Mouse (Mus musculus) lung, postnatal 4 days (tissue): ENCODE results near the gene Rilpl1.
"Not testable (repeated sequence)": the region's sequence is repeated elsewhere in the genome, so short reads cannot be mapped to it uniquely, and the experiment has no call there.

Experiments used
- DNase-seq, 2 experiments: peaks; one replicate each; pipeline ENCODE4 v3.0.0; 2021

The Rilpl1 gene

DNA sequence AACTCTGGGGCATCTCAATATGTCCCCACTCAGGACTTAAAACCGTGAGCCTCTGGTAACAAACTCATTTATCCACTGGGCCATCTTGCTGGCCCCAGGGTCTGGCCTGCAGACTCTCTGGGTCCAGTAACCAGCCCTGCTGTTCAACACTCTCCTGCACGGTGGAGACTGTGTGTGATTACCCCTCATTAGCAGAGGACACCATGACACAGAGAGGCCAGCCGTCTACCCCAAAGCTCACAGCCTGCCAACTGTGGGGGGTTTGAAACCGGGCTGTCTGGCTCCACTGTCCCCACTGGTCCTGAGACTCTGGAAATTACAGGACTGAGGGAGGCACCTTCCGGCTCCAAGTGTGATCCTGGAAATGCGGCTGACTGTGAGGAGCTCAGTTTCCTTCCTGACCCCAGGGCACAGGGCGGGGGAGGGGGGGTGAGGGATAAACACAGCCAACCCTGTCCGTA lies 2.0 kb downstream of the Rilpl1 start:
- peak; percentile 55 to 62 for DNase-seq

DNA sequence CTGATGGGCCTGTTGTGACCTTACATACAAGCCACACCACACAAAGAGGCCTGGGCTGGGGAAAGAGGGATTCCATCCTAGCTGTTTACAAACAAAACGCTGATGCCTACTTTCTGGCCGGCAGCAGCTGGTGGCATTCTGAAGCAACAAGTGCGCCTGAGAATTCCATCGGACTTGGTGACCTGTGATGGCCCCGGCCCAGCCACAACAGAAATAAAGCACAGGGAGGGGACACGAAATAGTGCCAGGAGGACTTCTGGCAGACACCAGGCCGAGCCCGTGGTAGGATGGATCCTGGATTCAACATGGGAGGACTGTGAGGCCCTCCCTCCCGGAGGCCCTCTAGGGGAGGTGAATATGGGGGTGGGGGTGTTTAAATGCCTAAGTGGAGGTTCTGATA lies 2.4 kb downstream of the Rilpl1 start:
- DNase-seq, result peak; percentile 18 to 72

DNA sequence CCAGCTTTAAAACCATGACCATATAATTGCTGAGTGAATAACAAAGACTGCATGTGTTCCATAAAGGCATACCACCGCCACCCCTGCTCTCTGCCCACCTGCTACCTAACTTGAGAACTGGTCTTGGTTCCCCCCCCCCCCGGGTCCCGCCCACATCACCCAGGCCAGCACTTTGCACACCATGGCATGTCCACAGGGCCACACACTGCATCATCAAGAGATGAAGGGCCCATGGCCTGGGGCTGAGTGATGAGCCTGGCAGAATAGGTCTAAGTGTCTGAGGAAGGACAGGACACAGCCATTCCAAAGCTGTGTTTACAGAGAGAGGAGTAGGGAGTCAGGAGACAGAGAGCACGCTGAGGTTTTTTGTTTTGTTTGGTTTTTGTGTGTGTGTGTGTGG lies 2.8 kb downstream of the Rilpl1 start:
- DNase-seq, result no peak

DNA sequence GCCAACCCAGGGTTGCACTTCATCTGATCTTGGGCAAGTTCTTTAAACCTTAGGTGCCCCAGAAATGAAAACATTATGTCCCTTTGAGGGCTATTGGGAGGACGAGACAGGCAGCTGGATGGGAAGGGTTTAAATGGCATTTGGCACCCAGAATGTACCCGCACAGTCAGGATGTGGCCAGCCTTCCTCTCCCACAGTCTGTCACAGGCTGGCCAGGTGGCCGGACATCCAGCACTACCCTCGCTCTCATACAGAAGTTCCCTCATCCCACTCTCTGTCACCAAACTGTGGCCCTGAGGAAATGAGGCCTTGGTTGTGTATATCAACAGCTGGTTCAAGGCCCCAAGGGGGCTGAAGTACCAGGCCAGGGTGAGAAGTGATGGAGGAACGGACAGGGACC lies 6.2 kb downstream of the Rilpl1 start:
- DNase-seq, result peak in 1 of 2 experiments; percentile 12

DNA sequence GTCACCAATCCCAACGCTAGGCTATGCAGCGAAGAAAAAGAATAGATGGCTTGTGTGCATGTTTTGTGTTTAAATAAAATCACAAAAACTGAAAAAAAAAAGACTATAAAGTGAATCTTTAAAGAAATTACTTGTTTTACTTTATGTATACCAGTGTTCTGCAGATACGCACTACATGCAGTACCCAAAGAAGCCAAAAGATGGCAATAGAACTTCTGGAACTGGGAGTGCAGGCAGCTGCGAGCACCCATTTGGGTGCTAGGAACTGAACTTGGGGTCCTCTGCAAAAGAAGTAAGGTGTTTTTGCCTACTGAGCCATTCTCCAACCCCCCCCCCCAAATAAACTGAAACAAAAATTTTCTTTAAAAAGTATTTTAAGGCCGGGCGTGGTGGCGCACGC lies 8.2 kb downstream of the Rilpl1 start:
- DNase-seq, result no peak

DNA sequence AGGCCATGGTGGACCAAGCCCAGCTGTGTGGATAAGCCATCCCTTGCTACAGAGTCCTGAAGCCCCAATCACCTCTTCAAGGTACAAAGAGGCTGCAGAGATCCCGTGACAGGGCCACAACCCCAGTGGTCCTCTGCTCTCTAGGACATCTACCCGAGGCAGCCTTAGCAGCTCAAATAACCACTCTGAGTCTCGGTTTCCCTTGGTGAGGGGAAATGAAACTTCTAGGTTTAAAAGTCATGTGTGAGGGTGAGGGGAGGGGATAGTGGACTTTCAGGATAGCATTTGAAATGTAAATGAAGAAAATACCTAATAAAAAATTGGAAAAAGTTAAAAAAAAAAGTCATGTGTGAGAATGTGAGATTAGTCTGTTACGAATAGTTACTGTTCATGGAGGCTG lies 9.6 kb downstream of the Rilpl1 start:
- no peak for DNase-seq

DNA sequence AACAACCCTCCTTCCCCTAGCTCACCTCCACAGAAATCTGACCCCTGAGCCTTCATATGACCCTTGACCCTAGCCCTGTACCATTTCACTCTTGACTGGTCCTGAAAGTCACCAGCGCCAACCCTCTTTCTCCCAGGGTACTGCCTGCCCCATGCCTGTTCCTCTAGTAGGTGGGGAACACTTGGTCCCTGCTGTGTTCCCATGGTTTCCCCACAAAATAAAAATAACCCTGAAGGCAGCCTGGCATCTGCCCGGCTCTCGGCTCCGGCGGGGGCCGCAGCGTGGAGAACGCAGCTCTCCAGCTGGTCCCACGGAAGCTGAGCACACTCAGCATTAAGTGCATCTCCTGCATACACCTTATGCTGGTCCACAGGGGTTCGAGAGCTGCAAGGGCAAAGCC lies 12.5 kb downstream of the Rilpl1 start:
- peak in 1 of 2 experiments; percentile 14 for DNase-seq

DNA sequence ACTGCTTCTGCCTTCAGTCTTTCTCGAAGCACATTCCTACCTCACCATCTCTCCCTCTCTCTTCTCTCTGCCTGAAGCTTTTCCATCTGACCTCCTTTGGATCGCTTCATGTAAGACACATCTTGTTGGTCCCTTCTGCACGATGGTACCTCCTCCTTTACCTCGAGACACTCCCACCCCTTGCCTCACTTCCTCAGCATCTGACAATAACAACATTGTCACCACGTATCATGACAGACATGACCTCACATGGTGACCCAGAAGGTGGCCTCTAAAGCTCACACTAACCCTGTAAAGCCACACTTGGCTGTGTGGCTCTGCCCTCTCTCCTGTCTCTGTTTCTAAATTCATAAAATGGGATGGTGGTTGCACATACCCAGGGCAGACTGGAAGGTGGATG lies 15.4 kb downstream of the Rilpl1 start:
- no peak for DNase-seq

DNA sequence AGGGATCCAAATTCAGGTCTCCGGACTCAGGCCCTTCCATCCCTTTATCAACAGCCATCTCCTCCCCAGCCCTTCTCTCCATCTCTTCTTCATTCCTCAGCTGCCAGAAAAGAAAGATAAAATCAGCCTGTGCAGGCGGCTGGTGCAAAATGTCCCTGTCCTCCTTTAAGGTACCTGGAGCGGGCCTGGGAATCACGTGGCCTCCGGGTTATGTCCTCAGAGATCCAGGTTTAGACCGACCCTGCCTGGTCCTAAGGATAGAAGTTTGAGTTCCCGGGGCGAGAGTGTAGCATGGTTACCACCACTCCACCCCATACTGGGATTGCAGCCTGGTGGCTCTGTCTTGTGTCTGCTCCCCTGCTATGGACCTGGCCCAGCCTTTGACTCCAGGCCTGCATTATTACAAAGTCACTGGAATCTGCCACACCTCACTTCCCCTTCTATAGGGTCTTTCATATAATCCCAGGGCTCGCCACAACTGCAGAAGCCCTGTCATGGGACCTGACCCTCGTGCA lies 20.6 kb downstream of the Rilpl1 start:
- DNase-seq, result no peak

DNA sequence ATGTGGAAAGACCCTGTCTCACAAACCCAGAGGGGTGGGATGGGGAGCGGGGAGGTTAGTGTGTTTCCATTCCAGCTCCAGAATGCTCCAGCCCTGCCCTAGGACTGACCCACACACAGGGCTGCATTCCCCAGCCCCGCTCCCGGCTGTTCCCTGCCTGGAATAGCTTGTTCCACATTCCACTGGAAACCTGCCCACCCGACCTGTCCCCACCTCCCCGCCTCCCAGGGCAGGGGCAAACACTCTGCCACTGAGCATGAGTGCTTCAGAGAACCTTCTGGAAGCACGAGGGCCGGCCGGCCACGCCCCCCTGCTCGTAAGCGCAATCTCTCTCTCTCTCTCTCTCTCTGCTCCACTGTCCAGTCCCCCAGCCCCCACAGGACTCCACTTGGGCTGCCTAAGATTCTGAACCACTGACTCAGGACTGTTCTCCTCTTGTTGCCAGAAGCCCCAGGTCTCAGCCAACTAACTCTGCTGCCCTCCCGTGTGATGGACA lies 21.4 kb downstream of the Rilpl1 start:
- DNase-seq, result peak; percentile 85 to 93

DNA sequence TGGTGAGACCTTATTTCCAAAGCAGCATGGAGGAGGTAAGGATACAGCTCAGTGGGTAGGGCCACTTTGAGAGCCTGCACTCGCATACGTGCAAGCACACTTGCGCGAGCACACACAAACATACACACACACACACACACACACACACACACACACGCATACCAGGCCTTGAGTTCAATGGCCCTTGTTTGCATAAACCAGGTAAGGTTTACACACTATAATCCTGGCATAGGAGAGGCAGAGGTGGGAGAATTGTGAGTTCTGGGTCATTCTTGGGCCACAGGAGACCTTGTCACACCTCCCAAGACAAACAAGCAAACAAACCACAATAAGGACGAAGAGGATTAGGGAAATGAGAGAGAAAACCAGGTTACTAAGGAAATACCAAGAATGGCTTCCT lies 22.0 kb downstream of the Rilpl1 start:
- DNase-seq, result peak; percentile 20 to 47

DNA sequence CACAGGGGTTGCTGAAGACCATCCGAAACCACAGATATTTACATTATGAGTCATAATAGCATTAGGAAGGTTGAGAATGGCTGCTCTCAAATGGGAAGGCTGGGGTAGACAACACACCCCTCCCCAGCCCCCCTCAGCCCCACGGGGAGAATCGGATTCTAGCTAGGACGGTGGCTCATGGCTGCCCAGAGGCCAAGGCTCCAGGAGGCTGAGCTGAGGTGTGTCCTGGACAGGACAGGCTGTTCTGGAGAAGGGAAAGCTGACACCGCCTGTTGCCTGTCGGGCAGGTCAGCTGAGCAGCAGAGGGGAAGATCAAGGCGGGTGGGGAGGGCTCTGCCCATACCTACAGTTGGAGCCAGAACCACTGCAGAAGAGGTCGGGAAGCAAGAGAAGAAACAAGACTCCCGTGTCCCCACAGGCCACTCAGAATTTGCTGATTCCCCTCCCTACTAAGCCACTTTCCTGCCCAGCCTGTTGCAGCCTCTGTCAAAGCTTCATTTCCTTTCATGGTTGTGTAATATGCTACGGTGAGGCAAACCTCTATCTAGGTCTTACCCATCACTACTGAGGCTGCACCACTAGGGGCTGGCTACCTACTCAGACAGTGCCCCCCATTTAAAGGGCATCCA lies 24.3 kb downstream of the Rilpl1 start:
- DNase-seq, result peak; percentile 20 to 53

DNA sequence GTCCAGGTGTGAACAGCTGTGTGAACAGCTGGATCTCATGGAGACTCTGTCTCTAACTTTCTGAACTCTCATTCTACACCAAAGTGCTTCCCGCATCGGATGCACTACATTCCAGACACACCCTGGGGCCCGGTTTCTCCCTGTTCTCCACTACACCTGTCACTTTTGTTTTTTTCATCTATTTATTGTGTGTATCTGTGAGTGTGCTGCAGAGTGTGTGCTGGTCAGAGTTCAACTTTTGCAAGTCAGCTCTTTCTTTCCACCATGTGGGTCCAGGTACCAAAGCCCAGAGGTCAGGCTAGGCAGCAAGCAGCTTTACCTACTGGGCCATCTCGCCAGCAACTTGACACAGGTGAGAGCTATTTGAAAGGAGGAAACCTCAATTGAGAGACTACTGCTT lies 26.0 kb downstream of the Rilpl1 start:
- DNase-seq, result no peak

DNA sequence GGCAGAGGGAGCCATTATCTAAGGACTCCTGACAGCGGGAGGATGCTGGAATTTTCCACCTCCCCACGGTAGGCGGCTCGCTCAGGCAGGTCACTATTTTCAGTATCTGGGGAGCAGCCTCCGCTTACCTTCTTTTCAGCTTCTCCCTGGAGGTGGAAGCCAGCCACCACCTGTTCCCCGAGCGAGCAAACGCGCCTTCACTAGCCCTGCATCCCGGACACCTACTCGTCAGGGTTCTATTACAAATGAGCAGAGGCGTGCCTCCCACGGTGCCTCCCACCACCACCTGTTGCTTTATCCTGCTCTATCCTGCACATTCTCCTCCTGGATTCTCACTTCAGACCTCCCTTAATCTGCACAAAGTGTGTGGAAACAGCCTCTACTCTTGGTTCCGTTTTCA lies 27.4 kb downstream of the Rilpl1 start:
- DNase-seq, result no peak

DNA sequence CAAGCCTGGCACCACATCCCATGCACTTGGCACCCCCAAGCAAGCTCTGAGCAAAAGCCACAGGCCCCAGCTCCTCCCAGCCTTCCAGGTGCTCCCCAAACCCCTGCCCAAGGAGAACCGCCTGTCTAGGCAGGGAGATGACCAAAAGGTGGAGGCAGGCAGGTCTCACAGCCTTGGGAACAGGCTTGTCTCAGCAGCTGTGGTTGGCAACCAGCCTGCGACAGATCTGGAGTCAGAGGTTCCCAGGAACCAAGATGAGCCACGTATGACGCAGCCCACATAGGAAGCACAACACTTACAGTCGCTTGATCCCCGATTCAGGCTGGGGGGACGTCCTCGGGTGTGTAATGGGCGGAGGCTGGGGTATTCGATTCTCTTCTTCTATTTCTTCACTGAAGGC lies 29.6 kb downstream of the Rilpl1 start:
- DNase-seq, result no peak

DNA sequence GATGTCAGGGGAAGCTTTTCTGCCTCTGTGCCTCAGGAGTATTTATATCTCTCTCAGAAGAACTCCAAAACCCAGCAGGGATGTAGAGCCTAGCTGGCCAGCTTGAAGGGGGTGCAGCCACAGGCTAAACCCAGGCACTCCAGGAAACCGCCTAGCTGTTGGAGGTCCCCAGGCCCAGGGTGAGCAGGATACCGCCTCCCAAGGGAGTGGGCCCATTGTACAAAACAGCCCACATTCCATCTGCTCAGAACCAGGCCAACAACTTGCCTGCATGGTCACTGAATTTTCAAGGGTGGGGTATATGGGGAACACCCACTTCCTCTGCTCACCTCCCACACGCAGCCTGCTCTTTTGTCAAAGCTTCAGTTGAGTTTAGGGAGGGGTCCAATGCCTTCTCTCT lies 30.6 kb downstream of the Rilpl1 start:
- DNase-seq, result no peak

DNA sequence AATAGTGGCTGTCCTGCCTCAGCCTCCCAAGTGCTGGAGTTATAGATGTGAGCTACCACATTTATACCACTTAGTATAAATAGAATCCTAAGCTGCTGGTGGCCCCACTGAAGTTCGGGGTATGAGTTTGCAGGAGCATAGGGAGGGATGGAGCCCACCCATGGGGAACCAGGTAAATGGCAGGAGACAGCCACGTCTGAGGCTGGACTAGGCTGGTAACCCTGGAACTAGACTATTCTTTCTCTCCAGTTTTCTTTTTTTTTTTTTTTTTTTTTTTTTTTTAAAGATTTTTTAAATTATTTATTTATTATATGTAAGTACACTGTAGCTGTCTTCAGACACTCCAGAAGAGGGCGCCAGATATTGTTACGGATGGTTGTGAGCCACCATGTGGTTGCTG lies 31.2 kb downstream of the Rilpl1 start:
- not testable (repeated sequence) for DNase-seq

DNA sequence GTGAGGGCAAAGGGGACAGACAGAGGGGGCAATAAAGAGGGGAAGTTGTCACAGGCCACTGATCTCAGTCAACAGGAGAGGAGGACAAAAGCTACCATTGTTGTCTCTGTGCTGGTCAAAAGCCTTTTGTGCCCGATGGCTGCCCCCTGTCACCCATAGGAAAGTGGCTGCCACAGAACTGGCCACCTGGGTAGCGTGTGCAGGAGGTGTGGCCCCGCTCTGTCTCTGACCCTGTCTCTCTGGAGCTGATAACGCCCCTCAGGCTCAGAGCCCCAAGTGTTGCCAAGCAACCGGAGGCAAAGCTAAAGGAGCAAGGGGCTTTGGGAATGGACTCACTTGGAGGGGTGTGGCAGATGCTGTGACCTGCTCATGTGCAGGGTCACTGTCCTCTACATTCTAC lies 32.2 kb downstream of the Rilpl1 start:
- DNase-seq, result no peak

DNA sequence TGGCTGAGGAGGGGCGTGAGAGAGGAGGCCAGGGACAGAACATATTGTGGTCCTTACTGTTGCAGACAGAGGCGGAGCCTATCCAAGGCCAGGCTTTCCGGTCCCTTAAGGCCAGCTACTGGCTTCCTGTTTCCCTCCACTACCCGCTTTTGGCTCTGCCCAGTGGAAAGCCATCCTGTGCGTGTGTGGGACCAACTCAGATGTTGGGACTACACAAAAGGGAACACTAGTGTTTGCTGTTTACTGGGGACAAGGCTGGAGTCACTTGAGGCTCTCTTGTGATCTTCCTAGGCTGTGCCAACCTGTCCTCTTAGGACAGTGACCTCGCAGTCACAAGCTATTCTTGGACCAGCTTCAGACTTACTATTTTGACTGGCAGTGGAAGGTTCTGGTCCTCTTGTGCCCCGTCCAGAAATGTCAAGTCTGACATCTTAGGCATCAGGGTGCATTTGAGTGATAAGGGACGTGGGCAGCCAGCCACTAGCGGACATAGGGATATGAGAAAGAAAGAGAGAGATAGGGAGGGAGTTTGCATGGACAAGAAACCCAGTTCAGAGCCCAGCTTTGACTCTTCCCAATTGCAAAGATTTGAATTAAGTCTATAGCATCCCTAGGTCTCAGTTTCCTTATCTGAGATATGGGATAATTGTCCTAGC lies 32.8 kb downstream of the Rilpl1 start:
- peak; percentile 68 to 78 for DNase-seq

DNA sequence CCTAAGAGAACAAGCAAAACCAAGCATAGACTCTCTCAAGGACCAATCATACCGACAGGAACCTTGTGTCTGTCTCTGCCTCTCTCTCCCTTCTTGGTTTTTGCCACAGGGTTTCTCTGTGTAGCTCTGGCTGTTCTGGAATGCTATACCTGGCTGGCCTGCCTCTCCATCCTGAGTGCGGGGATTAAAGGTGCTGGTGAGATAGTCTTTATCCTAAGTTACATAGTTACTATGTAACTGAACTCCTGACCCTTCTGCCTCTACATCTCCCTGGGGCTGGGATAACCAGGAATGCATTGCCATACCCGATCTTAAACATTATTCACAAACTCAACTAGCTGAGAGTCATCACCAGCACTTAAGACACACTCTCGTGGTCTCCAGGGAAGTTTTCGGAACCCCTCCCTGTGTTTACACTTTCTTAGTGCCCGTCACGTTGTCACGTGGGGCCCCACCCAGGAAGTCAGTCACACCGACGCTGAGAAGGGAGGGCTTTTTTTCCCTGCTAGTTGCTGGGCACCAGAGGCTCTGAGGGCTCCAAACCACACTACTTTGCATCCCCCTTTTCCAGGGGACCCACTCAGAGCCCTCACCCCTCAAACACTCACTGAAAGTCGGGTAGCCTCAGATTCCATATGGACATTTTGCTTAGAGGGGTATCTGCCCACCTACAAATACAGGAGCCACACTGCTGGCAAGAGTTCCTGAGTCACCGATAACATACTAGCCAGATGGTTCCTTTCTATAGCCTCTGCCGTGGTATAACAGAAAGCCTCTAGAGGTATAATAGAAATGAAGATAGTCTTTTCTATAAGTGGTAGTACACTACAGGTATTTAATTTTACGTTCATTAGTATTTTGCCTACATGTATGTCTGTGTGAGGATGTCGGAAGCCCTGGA lies 34.3 kb downstream of the Rilpl1 start:
- DNase-seq, result peak; percentile 39 to 63

DNA sequence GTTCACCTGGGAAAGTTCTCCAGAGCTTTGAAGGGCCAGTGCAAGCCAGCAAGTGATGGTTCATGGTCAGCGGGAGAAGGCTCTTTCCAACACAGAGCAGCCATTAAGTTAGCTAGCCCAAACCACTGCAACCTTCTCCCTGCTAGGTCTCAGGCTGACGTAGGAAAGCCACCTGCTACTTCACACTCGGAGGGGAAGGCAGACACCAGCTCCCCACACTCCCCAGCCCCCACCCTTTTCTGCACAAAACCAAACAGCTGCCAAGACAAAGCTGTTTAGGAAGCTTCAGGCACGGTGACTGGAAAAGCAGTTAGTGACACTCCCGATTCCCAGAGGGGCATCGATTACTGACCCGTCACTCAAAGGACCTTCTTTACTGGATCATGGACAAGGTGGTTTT lies 35.6 kb downstream of the Rilpl1 start:
- no peak for DNase-seq

DNA sequence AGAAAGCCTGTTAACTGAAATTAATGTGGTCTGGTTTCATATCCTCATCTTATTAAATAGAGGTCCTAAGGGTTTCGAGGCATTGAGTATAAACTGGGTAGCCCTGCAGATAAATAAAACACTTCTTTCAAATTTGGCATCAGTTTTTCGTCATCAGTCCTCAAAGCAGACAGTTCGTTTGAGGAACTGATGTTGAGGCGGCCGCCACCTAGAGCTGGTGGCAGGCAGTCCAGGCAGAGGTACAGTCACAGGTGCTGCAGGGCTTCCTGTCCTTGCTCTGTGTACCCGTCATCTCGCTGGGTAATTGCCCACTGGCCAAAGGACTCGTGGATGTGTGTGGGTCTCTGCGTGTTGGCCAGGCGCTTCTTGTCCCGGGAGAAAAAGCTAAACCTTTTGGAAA lies 37.7 kb downstream of the Rilpl1 start:
- no peak for DNase-seq

DNA sequence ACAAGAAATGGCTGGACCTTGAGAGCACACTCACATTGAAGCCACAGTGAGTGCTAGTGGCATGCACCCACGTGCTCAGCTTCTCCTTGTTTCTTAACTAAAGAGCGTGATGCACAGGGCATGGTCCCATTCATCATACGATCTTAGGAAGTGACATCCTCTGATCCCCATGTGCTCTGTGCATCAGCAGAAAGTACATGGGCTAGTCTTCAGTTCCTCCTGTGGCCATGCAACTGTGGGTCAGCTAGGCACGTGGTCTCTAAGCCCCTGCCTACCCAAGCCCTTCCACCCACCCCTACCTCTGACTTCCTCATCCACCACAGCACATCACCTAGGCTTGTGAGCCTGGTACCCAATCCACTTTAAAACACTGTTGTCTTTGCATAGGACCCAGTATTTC lies 38.6 kb downstream of the Rilpl1 start:
- DNase-seq, result no peak
